Mouse (Mus musculus): ENCODE data around the gene Sertad1.

Gene Sertad1

DNA sequence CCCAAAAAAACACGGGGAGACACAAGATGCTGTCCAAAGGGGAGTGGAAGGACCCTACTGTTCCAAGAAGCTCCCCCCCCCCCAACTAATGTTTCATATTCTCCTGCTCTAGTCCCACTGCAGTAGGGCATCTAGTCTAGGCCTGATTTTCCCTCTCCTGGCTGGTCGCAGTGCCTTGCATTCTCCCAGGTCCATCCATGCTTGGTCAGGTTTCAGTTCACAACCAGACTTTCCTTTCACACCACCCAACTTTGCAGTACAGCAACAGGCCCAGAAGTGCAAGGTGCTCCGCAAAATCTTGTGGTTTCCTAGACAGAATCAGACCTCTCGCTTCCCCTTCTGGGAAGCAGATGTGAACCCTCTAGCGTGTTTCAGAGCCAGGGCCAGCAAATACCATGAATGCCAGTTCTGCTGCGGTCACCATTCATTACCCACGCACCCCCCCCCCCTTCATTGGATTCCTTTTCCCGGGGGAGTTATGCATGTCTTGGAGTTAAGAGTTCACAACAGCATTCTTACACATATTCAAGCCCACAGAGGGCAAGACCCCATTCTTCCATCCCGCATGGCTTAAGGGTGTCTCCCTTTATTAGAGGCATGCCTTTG lies 20.2 kb downstream of the Sertad1 start:
- DNase-seq (ENCODE audit: low read depth, low spot score) = peak; percentile 74
- H3K27me3 ChIP-seq (ENCODE audit: control insufficient read depth, insufficient read depth, low read length, poor library complexity, severe bottlenecking) = no peaks in the 10 kb centered on the region
- H3K36me3 ChIP-seq (ENCODE audit: control insufficient read depth, insufficient read depth, low read length, poor library complexity, severe bottlenecking) = no peaks in the 10 kb centered on the region

DNA sequence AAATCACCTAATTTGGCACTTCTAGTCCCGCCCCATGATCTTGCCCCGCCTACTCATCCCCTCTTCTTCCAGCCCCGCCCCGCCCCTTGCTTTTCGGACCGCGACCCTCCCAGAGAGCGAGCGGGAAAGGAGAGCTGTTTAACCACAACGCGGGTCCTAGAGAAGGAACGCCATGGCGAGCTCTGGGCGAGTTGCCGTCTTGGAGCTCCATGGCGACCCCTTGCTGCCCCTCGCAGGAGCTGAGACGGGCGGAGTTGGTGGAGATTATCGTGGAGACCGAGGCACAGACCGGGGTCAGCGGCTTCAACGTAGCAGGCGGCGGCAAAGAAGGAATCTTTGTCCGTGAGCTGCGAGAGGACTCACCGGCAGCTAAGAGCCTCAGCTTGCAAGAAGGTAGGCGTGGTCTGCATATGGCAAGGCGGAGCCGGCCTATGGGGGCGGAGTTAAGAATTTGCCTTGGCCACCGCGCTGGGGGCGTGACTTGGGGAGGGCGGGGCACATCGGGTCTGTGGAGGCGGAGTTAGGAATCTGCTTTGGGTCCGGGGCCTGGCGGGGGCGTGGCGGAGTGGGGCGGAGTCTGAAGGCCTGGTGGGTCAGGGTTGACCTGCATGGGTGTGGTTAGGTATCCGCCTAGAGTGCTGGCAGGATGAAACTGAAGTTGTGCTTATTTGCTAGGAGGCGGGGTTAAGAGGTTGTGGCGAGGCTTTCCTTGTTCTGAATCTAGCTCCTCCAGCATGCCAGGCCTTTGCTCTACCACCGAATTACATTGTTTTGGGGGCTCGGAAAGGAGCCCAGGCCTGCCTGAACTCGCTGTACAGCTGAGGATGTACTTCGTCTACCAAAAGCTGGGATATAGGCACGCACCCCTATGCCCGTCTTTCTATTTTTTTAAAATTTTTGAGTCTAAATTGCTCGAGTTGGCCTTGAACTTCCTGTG lies 21.3 kb downstream of the Sertad1 start:
- peak; percentile 99 for DNase-seq (ENCODE audit: low read depth, low spot score)
- no peaks in the 10 kb centered on the region for H3K36me3 ChIP-seq (ENCODE audit: control insufficient read depth, insufficient read depth, low read length, poor library complexity, severe bottlenecking)
- H3K27me3 ChIP-seq (ENCODE audit: control insufficient read depth, insufficient read depth, low read length, poor library complexity, severe bottlenecking) = no peaks in the 10 kb centered on the region

DNA sequence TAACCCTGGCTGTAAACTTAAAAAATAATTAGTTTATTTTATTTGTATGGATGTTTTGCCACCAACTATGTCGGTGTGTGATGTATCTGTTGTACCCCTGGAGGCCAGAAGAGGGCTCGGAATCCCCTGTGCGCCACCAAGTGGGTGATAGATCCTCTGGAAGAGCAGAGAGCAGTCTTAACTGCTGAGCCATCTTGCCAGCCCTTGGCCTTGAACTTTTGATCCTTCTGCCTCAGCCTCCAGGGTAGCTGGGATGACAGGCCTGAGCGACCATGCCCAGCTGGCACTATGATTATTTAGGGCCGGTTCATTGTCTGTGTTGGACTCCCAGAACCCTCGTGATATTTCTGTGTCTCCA lies 21.9 kb downstream of the Sertad1 start:
- no peaks in the 10 kb centered on the region for H3K36me3 ChIP-seq (ENCODE audit: control insufficient read depth, insufficient read depth, low read length, poor library complexity, severe bottlenecking)
- DNase-seq (ENCODE audit: low read depth, low spot score) = peak; percentile 84
- no peaks in the 10 kb centered on the region for H3K27me3 ChIP-seq (ENCODE audit: control insufficient read depth, insufficient read depth, low read length, poor library complexity, severe bottlenecking)

DNA sequence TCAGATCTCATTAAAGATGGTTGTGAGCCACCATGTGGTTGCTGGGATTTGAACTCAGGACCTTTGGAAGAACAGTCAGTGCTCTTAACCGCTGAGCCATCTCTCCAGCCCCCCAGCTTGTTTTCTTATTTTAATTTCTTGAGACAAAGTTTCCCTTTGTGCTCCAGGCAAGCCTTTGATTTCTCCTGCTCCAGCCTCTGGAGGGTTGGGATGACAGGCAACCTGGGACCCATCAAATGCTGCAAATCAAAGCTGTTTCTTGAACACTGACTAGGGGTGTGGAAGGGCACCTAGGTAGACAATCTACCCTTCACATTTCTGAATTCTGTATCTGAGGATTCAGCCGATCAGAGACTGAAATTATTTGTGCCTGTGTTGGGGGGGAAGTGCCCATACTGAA lies 24.1 kb downstream of the Sertad1 start:
- Histone ChIP-seq H3K36me3 (ENCODE audit: control insufficient read depth, insufficient read depth, low read length, poor library complexity, severe bottlenecking) (no peaks in the 10 kb centered on the region), H3K27me3 (ENCODE audit: control insufficient read depth, insufficient read depth, low read length, poor library complexity, severe bottlenecking) (no peaks in the 10 kb centered on the region)
- no peak for DNase-seq (ENCODE audit: low read depth, low spot score)

DNA sequence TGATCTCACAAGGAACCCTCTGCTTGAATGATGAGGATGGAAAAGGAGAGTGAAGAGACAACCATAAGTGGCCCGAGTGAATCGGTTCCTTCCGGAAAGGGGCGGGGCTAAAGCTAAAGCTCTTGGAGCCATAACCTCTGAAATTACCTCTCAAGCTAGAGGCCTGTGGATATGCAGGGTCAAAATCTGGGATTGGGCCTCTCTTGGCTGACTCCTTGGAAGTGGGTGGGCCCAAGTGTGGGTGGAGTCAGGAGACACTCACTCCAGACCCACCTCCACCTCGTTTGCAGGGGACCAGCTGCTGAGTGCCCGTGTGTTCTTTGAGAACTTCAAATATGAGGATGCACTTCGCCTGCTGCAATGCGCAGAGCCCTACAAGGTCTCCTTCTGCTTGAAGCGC lies 28.3 kb downstream of the Sertad1 start:
- no peaks in the 10 kb centered on the region for H3K36me3 ChIP-seq (ENCODE audit: control insufficient read depth, insufficient read depth, low read length, poor library complexity, severe bottlenecking)
- no peak for DNase-seq (ENCODE audit: low read depth, low spot score)
- no peaks in the 10 kb centered on the region for H3K27me3 ChIP-seq (ENCODE audit: control insufficient read depth, insufficient read depth, low read length, poor library complexity, severe bottlenecking)

DNA sequence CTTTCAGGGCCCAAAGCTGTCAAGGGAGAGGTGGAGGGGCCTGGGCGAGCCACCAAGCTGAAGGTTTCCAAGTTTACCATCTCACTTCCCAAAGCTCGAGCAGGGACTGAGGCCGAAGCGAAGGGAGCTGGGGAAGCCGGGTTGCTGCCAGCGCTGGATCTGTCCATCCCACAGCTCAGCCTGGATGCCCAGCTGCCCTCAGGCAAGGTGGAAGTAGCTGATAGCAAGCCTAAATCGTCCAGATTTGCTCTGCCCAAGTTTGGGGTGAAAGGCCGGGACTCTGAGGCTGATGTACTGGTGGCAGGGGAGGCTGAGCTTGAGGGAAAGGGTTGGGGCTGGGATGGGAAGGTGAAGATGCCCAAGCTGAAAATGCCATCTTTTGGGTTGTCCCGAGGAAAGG lies 31.6 kb downstream of the Sertad1 start:
- DNase-seq (ENCODE audit: low read depth, low spot score) = no peak
- no peaks in the 10 kb centered on the region for H3K27me3 ChIP-seq (ENCODE audit: control insufficient read depth, insufficient read depth, low read length, poor library complexity, severe bottlenecking)
- H3K36me3 ChIP-seq (ENCODE audit: control insufficient read depth, insufficient read depth, low read length, poor library complexity, severe bottlenecking) = no peaks in the 10 kb centered on the region

DNA sequence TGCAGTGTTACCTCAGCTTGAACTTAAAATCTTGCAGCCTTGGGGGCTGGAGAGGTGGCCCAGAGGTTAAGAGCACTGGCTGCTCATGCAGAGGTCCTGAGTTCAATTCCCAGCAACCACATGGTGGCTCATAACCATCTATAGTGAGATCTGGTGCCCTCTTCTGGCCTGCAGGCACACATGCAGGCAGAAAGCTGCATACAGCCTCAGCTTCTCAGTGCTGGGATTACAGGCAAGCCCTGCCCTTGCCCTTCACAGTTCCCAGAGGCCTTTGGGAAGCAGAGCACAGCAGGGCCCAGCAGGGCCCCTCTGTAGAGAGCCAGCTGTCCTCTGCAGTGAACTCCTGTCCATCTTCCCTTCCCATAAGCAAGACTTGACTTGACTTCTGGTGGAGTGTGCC lies 33.4 kb downstream of the Sertad1 start:
- H3K27me3 ChIP-seq (ENCODE audit: control insufficient read depth, insufficient read depth, low read length, poor library complexity, severe bottlenecking) = no peaks in the 10 kb centered on the region
- DNase-seq (ENCODE audit: low read depth, low spot score) = no peak
- H3K36me3 ChIP-seq (ENCODE audit: control insufficient read depth, insufficient read depth, low read length, poor library complexity, severe bottlenecking) = no peaks in the 10 kb centered on the region

DNA sequence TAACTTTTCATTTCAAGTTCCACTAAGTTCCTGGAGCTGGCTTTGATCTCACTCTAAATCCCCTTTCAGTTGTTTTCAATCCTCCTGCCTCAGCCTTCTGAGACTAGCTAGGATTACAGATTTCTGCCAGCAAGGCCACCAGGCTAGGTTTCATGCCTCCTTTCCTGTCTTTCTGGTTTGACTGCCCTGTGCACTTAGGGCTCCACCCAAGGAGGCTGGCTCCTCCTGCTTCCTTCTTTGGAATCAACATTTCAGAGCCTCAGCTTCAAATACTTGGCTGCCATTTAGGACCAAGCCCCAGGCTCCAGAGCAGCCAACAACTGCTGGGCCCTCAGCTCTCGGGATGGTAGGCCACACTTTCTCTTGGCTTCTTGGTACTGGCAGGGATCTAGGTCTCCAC lies 33.9 kb downstream of the Sertad1 start:
- no peak for DNase-seq (ENCODE audit: low read depth, low spot score)
- no peaks in the 10 kb centered on the region for H3K36me3 ChIP-seq (ENCODE audit: control insufficient read depth, insufficient read depth, low read length, poor library complexity, severe bottlenecking)
- H3K27me3 ChIP-seq (ENCODE audit: control insufficient read depth, insufficient read depth, low read length, poor library complexity, severe bottlenecking) = no peaks in the 10 kb centered on the region

DNA sequence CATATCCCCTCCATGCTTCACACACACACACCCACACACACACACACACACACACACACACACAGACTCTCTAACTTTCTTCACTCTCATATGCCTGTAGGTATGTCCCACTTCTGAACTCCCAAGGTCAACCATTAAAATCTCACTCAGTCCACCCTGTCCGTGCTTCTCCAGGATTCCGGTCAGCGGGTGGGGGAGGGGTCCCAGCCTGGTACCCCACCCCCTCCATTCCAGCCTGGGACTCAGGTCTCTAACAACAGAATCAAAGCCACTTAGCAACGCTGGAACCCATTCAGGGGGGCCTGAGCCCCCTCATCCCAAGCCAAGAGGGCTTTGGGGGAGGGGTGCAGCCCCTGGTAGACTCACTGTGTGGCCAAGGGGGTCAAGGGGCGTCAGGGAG lies 36.3 kb downstream of the Sertad1 start, which contains the start of gene Hipk4:
Gene Hipk4 (plus strand): TSS at position 301 of the 400 bp plus-strand sequence.
- no peaks in the 10 kb centered on the region for H3K27me3 ChIP-seq (ENCODE audit: control insufficient read depth, insufficient read depth, low read length, poor library complexity, severe bottlenecking)
- no peak for DNase-seq (ENCODE audit: low read depth, low spot score)
- H3K36me3 ChIP-seq (ENCODE audit: control insufficient read depth, insufficient read depth, low read length, poor library complexity, severe bottlenecking) = no peaks in the 10 kb centered on the region

DNA sequence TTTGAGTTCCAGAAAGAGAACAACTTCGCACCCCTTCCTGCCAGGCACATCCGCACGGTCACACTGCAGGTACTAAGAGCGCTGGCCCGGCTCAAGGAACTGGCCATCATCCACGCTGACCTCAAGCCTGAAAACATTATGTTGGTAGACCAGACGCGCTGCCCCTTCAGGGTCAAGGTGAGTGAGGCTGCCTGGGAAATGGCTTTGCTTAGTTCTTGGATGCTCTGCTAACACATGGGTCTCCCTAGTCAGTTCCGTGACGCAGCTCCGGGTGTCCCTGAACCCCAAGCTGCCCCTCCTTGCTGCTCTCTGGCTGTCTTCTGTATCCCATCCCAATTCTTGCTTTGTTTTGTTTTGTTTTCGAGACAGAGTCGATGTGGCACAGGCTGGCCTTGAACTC lies 37.1 kb downstream of the Sertad1 start:
- Histone ChIP-seq H3K36me3 (ENCODE audit: control insufficient read depth, insufficient read depth, low read length, poor library complexity, severe bottlenecking) (no peaks in the 10 kb centered on the region), H3K27me3 (ENCODE audit: control insufficient read depth, insufficient read depth, low read length, poor library complexity, severe bottlenecking) (no peaks in the 10 kb centered on the region)
- DNase-seq (ENCODE audit: low read depth, low spot score) = no peak

DNA sequence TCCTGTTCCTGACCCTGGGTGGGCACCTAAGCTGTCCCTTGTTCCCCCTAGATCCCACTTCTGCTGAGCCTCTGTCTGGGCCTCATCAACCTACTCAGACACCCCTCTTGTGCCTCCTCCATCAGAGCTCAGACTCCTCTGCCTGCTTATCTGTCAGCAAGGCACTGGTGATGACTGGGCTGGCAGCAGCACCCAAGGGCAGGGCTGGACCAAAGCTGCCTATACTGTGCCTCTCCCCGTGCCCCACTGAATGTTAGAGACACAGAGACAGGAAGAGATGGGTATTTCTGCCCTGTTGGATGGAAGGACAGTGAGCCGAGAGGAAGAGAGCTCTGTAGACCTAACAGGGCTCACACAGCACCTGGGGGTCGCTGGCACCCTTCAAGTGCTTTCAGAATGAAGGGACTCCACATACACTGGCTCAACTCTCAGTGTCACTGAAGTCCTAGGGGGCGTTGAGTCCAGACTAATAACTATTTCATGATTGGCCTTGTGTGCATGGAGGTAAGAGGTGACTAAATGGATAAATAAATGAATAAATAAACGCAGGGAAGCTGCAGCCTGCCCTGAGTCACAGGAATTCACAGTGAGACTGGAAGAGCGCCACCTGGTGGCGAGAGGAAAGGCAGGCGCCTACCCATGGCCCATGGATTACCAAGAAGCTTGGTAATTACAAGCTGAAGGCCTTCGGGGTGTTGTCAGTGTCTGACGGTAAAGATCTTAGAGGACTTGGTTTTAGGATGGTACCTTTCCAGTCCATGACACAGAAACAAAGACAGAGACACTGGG lies 39.5 kb downstream of the Sertad1 start:
- peak; percentile 87 for DNase-seq (ENCODE audit: low read depth, low spot score)
- Histone ChIP-seq H3K36me3 (ENCODE audit: control insufficient read depth, insufficient read depth, low read length, poor library complexity, severe bottlenecking) (no peaks in the 10 kb centered on the region), H3K27me3 (ENCODE audit: control insufficient read depth, insufficient read depth, low read length, poor library complexity, severe bottlenecking) (no peaks in the 10 kb centered on the region)

DNA sequence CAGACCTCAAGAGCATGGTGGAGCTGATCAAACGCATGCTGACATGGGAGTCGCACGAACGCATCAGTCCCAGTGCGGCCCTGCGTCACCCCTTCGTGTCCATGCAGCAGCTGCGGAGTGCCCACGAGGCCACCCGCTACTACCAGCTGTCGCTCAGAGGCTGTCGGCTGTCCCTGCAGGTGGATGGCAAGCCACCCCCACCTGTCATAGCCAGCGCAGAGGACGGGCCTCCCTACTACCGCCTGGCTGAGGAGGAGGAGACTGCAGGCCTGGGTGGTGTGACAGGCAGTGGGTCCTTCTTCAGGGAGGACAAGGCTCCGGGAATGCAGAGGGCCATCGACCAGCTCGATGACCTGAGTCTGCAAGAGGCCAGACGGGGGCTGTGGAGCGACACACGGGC lies 42.4 kb downstream of the Sertad1 start:
- DNase-seq (ENCODE audit: low read depth, low spot score) = no peak
- peaks cover 6% of the 10 kb centered on the region; the same call in 1 of the 2 replicates for H3K36me3 ChIP-seq (ENCODE audit: control insufficient read depth, insufficient read depth, low read length, poor library complexity, severe bottlenecking)

DNA sequence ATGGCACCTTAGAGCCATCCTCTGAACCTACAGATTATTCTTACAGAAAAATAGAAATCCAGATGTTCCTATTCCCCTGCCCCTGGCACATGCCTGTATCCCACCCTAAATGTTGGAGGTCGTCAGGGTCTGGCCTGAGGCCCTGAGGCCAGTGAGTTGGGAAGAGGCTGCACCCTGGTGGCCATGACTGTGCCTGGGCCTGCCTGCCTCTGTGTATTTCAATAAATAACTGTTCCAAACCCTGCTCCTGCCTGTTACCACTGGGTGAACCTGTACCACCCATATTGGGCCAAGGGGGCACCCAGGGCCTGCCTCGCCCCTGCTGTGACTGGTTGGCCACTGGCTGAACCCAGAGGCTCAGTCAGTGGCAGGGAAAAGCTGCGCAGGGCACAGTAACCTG lies 44.2 kb downstream of the Sertad1 start:
- no peaks in the 10 kb centered on the region for H3K27me3 ChIP-seq (ENCODE audit: control insufficient read depth, insufficient read depth, low read length, poor library complexity, severe bottlenecking)
- peaks cover 11% of the 10 kb centered on the region for H3K36me3 ChIP-seq (ENCODE audit: control insufficient read depth, insufficient read depth, low read length, poor library complexity, severe bottlenecking)
- no peak for DNase-seq (ENCODE audit: low read depth, low spot score)

More for the DNA sequence above, 42.4 kb downstream of the Sertad1 start:
- H3K27me3 ChIP-seq (ENCODE audit: control insufficient read depth, insufficient read depth, low read length, poor library complexity, severe bottlenecking) = no peaks in the 10 kb centered on the region

DNA sequence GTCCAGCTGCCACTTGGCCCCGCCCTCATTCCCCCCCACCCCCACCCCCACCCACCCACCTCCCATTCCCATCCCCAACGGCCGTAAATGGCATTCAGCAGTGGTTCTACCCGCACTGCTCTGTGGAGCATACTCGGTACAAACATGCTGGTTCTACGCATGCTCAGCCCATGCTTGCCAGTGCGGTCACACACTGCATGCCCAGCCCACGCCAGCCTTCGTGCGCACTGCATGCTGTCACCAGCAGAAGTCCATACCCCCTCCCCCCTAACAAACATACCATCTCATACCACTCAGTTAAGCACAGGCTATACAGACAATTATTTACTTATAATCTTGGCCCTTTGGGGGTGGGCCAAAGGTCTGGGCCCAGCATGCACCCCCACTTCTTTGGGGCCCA lies 45.0 kb downstream of the Sertad1 start:
- peaks cover 15% of the 10 kb centered on the region for H3K36me3 ChIP-seq (ENCODE audit: control insufficient read depth, insufficient read depth, low read length, poor library complexity, severe bottlenecking)
- no peaks in the 10 kb centered on the region for H3K27me3 ChIP-seq (ENCODE audit: control insufficient read depth, insufficient read depth, low read length, poor library complexity, severe bottlenecking)
- DNase-seq (ENCODE audit: low read depth, low spot score) = no peak

Measured in splenic B cell, adult 2 months (primary cell).